Mouse (Mus musculus) stomach, embryonic 14.5 days (tissue): ENCODE results near the gene Prkag3. TPM values are rescaled to one million over a fixed set of nuclear protein-coding genes. Genes with fewer than 3 reads are reported as not detected.

Source experiments
- ATAC-seq: fragments of 200-750 bp; cut with Nextera tagmentation; 2 replicates; pipeline ENCODE4 v1.8.0; 2017; ENCODE audit warnings: low read depth, moderate TSS enrichment; ENCODE audit not compliant: insufficient number of reproducible peaks, insufficient read depth, low FRiP score
- H3K27ac ChIP-seq: fragments of 300-500 bp; sonication (generic); 2 replicates; pipeline ENCODE4 v1.5.1; 2014; ENCODE audit warnings: mild to moderate bottlenecking, low read length, moderate library complexity, mixed read lengths
- H3K27me3 ChIP-seq: fragments of 300-500 bp; sonication (generic); 2 replicates; pipeline ENCODE4 v1.6.1; 2014; ENCODE audit warnings: low read length, control low read depth, mixed read lengths; ENCODE audit not compliant: control insufficient read depth, insufficient read depth
- H3K36me3 ChIP-seq: fragments of 300-500 bp; sonication (generic); 2 replicates; pipeline ENCODE4 v1.6.1; 2014; ENCODE audit warnings: mild to moderate bottlenecking, control low read depth, low read length, moderate library complexity, mixed read lengths; ENCODE audit not compliant: control insufficient read depth, insufficient read depth
- H3K4me1 ChIP-seq: fragments of 300-500 bp; sonication (generic); 2 replicates; pipeline ENCODE4 v1.6.1; 2014; ENCODE audit warnings: low read length, control low read depth, mixed read lengths; ENCODE audit not compliant: control insufficient read depth, insufficient read depth
- H3K4me2 ChIP-seq: fragments of 300-500 bp; sonication (generic); replicated peaks from 2 replicates; pipeline ENCODE4 v1.6.1; 2014; ENCODE audit warnings: low read depth, low read length, control low read depth
- H3K4me3 ChIP-seq: fragments of 300-500 bp; sonication (generic); 2 replicates; pipeline ENCODE4 v1.5.1; 2014; ENCODE audit warnings: low read depth, low read length, control low read depth
- H3K9ac ChIP-seq: fragments of 300-500 bp; sonication (generic); replicated peaks from 2 replicates; pipeline ENCODE4 v1.6.1; 2014; ENCODE audit warnings: low read depth, mild to moderate bottlenecking, control low read depth, low read length, moderate library complexity, mixed read lengths
- H3K9me3 ChIP-seq: fragments of 300-500 bp; sonication (generic); 2 replicates; pipeline ENCODE4 v1.6.1; 2016; ENCODE audit warnings: low read depth, low read length, control low read depth; ENCODE audit not compliant: control insufficient read depth
- WGBS: fragments of 180-500 bp; shearing (Covaris S2); extraction: QIAGEN DNeasy Blood & Tissue Kit; methylation state at CpG from one replicate; pipeline ENCODE4 v1.1.7; 2014; 5-methylcytosine and 5-hydroxymethylcytosine counted together
- polyA plus RNA-seq: library from polyadenylated mRNA; unstranded; fragments of >200 nt; fragmentation: Nextera tagmentation; extraction: Ambion mirVana; gene quantifications from 2 replicates; pipeline ENCODE4 v1.2.1, GENCODE M21; 2014

Prkag3 gene
- polyA plus RNA-seq, 1 experiment from 2014 or later = 0.12 TPM

- Histone ChIP-seq H3K4me2 (no peak overlapping the region), H3K9me3 (no peaks in the 10 kb centered on the region), H3K27me3 (no peaks in the 10 kb centered on the region), H3K4me1 (no peaks in the 10 kb centered on the region), H3K27ac (no peak overlapping the region), H3K36me3 (peaks cover 46% of the 10 kb centered on the region), H3K4me3 (no peak overlapping the region), H3K9ac (no peak overlapping the region)
- WGBS = 85% methylated on average over 1 of the region's 1 CpGs
- no peak for ATAC-seq
Observed at GRCm38 (mm10) chr1:74698791-74699190, 50.2 kb downstream of the Prkag3 start.

- ATAC-seq = no peak
- H3K4me3 ChIP-seq = no peak overlapping the region
- H3K4me1 ChIP-seq = no peaks in the 10 kb centered on the region
- H3K27ac ChIP-seq = no peak overlapping the region
- H3K9me3 ChIP-seq = no peaks in the 10 kb centered on the region
- no peak overlapping the region for H3K4me2 ChIP-seq
- H3K9ac ChIP-seq = no peak overlapping the region
- H3K27me3 ChIP-seq = no peaks in the 10 kb centered on the region
- WGBS = 94% methylated on average over 1 of the region's 1 CpGs
- peaks cover 46% of the 10 kb centered on the region for H3K36me3 ChIP-seq
Observed at GRCm38 (mm10) chr1:74698353-74698752, 50.7 kb downstream of the Prkag3 start.

DNA sequence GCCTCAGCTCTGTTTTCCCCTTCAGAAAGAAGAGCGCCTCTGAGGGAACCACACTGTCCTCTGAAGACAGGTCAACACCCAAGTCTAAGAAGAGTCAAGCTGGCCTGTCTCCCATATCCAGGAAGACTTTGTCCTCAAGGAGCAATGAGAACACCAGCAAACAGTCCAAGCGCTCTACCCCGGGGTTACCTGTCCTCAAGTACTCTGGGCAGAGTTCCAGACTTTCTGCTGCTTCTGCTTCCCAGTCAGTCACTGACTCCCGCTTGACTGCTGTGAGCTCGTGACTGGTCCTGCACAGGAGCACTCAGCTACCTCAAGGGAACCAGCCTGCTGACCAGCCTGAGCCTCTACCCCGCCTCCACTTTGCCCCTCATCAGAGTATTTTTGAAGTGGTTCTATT is 51.6 kb downstream of the Prkag3 start:
- H3K36me3 ChIP-seq = peaks cover 47% of the 10 kb centered on the region
- no peak overlapping the region for H3K4me3 ChIP-seq
- no peak overlapping the region for H3K9ac ChIP-seq
- WGBS = 94% methylated on average over 6 of the region's 6 CpGs
- no peaks in the 10 kb centered on the region for H3K27me3 ChIP-seq
- H3K27ac ChIP-seq = no peak overlapping the region
- no peak for ATAC-seq
- no peaks in the 10 kb centered on the region for H3K4me1 ChIP-seq
- no peak overlapping the region for H3K4me2 ChIP-seq
- no peaks in the 10 kb centered on the region for H3K9me3 ChIP-seq

DNA sequence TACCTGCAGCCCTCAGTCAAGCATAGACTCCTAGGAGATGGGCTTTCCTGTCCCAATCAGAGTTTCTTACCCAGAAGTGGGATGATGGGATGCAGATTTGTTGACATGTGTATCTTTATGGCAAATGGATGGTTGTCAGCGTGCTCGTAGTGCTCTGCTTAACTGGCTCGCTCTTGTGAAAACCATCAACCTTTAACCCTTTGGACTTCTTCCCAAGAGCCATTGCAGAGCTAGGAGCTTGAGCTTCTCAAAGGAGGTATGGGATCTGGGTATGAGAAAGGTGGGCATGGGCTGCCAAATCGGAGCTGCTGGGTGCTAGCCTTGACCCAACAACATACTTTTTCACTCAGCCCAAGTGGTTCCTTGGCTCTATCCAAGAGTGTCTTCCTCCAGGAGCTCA is 53.2 kb downstream of the Prkag3 start:
- no peaks in the 10 kb centered on the region for H3K27me3 ChIP-seq
- peaks cover 59% of the 10 kb centered on the region for H3K36me3 ChIP-seq
- H3K4me2 ChIP-seq = no peak overlapping the region
- no peak overlapping the region for H3K27ac ChIP-seq
- WGBS = 81% methylated on average over 4 of the region's 4 CpGs
- H3K4me1 ChIP-seq = no peaks in the 10 kb centered on the region
- no peaks in the 10 kb centered on the region for H3K9me3 ChIP-seq
- ATAC-seq = no peak
- H3K9ac ChIP-seq = no peak overlapping the region
- no peak overlapping the region for H3K4me3 ChIP-seq

GRCm38 (mm10) chr1:74693891-74694583 is 55.0 kb downstream of the Prkag3 start:
- no peak overlapping the region for H3K9ac ChIP-seq
- peaks cover 68% of the 10 kb centered on the region for H3K36me3 ChIP-seq
- H3K4me3 ChIP-seq = no peak overlapping the region
- H3K9me3 ChIP-seq = no peaks in the 10 kb centered on the region
- H3K4me1 ChIP-seq = no peaks in the 10 kb centered on the region
- no peaks in the 10 kb centered on the region for H3K27me3 ChIP-seq
- H3K27ac ChIP-seq = no peak overlapping the region
- H3K4me2 ChIP-seq = no peak overlapping the region
- no peak for ATAC-seq
- 90% methylated on average over 8 of the region's 8 CpGs for WGBS

Other genes with a start within 250 kb of the Prkag3 start
- 70.3 and 72.3 TPM in 2 replicates for gene Cnot9, start 243.2 kb downstream of the Prkag3 start, polyA plus RNA-seq
- gene Plcd4, start 206.3 kb downstream of the Prkag3 start, polyA plus RNA-seq = 0.83 TPM in 1 of 2 replicates, not detected in the other
- gene Usp37, start 204.9 kb downstream of the Prkag3 start, polyA plus RNA-seq = 40.5 and 43.0 TPM in 2 replicates
- gene Zfp142, start 161.0 kb downstream of the Prkag3 start, polyA plus RNA-seq = 8.4 and 9.5 TPM in 2 replicates
- gene Bcs1l, start 160.9 kb downstream of the Prkag3 start, polyA plus RNA-seq = 18.5 and 20.0 TPM in 2 replicates
- 7.0 and 9.1 TPM in 2 replicates for gene Rnf25, start 147.8 kb downstream of the Prkag3 start, polyA plus RNA-seq
- gene Stk36, start 147.8 kb downstream of the Prkag3 start, polyA plus RNA-seq = 8.4 and 8.9 TPM in 2 replicates
- gene Ttll4, start 87.5 kb downstream of the Prkag3 start, polyA plus RNA-seq = 24.3 and 26.4 TPM in 2 replicates
- 7.1 and 10.6 TPM in 2 replicates for gene Cyp27a1, start 35.6 kb downstream of the Prkag3 start, polyA plus RNA-seq
- 0.97 and 1.9 TPM in 2 replicates for gene Wnt6, start 22.7 kb upstream of the Prkag3 start, polyA plus RNA-seq
- gene Wnt10a, start 42.3 kb upstream of the Prkag3 start, polyA plus RNA-seq = 2.0 and 3.1 TPM in 2 replicates
- 0.33 and 0.46 TPM in 2 replicates for gene Cdk5r2, start 105.7 kb upstream of the Prkag3 start, polyA plus RNA-seq
- gene Fev, start 136.2 kb upstream of the Prkag3 start, polyA plus RNA-seq = 1.2 TPM in 1 of 2 replicates, not detected in the other
- 0.36 and 0.38 TPM in 2 replicates for gene Cryba2, start 143.9 kb upstream of the Prkag3 start, polyA plus RNA-seq
- not detected in 2 replicates for gene Cfap65, start 186.4 kb upstream of the Prkag3 start, polyA plus RNA-seq
- 29.2 and 30.2 TPM in 2 replicates for gene Ihh, start 202.5 kb upstream of the Prkag3 start, polyA plus RNA-seq